Mouse (Mus musculus) kidney, embryonic 14.5 days (tissue): ENCODE results near the gene 1700042G07Rik. TPM values are rescaled to one million over a fixed set of nuclear protein-coding genes. Genes with fewer than 3 reads are reported as not detected.

Source experiments
- ATAC-seq: fragments of 200-750 bp; cut with Nextera tagmentation; 2 replicates; pipeline ENCODE4 v1.8.0; 2017; ENCODE audit warnings: moderate number of reproducible peaks, mild to moderate bottlenecking, moderate TSS enrichment, moderate library complexity; ENCODE audit not compliant: low FRiP score, low TSS enrichment
- H3K27ac ChIP-seq: fragments of 300-500 bp; sonication (generic); 2 replicates; pipeline ENCODE4 v1.5.1; 2014; ENCODE audit warnings: low read depth, mild to moderate bottlenecking, low read length, moderate library complexity, mixed read lengths
- H3K27me3 ChIP-seq: fragments of 300-500 bp; sonication (generic); 2 replicates; pipeline ENCODE4 v1.6.1; 2014; ENCODE audit warnings: mild to moderate bottlenecking, low read length; ENCODE audit not compliant: control insufficient read depth, insufficient read depth
- H3K36me3 ChIP-seq: fragments of 300-500 bp; sonication (generic); 2 replicates; pipeline ENCODE4 v1.6.1; 2014; ENCODE audit warnings: low read length, mixed read lengths; ENCODE audit not compliant: control insufficient read depth, insufficient read depth
- H3K4me1 ChIP-seq: fragments of 300-500 bp; sonication (generic); 2 replicates; pipeline ENCODE4 v1.6.1; 2014; ENCODE audit warnings: low read length, mixed read lengths; ENCODE audit not compliant: control insufficient read depth, insufficient read depth
- H3K4me2 ChIP-seq: fragments of 300-500 bp; sonication (generic); replicated peaks from 2 replicates; pipeline ENCODE4 v1.6.1; 2014; ENCODE audit warnings: low read depth, mild to moderate bottlenecking, low read length
- H3K4me3 ChIP-seq: fragments of 300-500 bp; sonication (generic); 2 replicates; pipeline ENCODE4 v1.5.1; 2014; ENCODE audit warnings: mild to moderate bottlenecking, low read length
- H3K9ac ChIP-seq: fragments of 300-500 bp; sonication (generic); 2 replicates; pipeline ENCODE4 v1.6.1; 2014; ENCODE audit warnings: low read depth, mild to moderate bottlenecking, low read length, moderate library complexity
- H3K9me3 ChIP-seq: fragments of 300-500 bp; sonication (generic); 2 replicates; pipeline ENCODE4 v1.6.1; 2016; ENCODE audit warnings: low read length; ENCODE audit not compliant: control insufficient read depth
- WGBS: fragments of 180-500 bp; shearing (Covaris S2); extraction: QIAGEN DNeasy Blood & Tissue Kit; methylation state at CpG from one replicate; pipeline ENCODE4 v1.1.7; 2014; 5-methylcytosine and 5-hydroxymethylcytosine counted together
- polyA plus RNA-seq: library from polyadenylated mRNA; unstranded; fragments of >200 nt; fragmentation: Nextera tagmentation; extraction: Ambion mirVana; gene quantifications from 2 replicates; pipeline ENCODE4 v1.2.1, GENCODE M21; 2014

The 1700042G07Rik gene
- polyA plus RNA-seq, 1 experiment from 2014 or later = not detected

DNA sequence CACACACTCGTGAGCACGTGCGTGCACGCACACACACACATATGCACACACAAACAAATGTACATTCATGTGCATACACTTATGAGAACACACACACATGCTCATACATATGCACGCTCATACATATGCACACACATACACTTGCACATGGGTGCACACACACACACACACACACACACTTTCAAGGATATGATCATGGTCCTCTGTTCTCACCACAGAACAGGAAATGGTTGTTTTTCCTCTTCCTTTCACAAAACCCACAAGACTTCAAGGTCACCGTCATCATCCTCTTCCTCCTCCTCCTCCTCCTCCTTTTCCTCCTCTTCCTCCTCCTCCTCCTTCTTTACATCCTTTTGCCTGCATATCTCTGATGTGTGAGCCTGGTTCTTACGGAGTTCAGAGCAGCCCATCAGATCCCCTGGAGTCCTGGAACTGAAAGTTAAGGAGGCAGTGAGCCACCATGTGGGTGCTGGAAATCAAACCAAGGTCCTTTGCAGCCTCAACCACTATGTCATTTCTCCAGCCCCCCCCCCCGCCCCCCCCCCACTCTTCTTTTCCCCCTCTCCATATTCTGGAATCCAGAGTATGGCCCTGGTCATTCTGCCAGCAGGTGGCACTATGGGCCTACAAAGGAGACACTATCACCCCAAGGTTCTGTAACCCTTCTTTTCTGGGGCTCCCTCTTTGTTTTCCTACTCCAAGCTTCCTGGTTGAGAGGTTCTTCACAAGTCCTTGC, 4.4 kb upstream of the 1700042G07Rik start:
- Histone ChIP-seq H3K36me3 (no peaks in the 10 kb centered on the region), H3K27ac (no peak overlapping the region), H3K9me3 (no peaks in the 10 kb centered on the region), H3K4me2 (no peak overlapping the region), H3K4me1 (peaks cover 8% of the 10 kb centered on the region; the same call in 1 of the 2 replicates), H3K9ac (no peak overlapping the region), H3K27me3 (no peaks in the 10 kb centered on the region), H3K4me3 (no peak overlapping the region)
- WGBS = 85% methylated on average over 7 of the region's 8 CpGs
- peak; percentile 53 for ATAC-seq

DNA sequence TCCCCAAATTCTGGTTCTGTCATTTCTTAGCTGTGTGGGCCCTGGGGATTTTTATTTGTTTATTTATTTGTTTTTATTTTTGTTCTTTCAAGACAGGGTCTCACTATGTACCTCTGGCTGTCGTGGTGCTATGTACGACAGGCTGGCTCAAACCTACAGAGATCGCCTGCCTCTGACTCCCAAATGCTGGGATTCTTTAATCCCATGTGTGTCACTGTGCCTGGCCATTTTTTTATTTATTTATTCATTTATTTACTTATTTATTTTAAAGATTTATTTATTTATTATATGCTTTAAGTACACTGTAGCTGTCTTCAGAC, 3.9 kb upstream of the 1700042G07Rik start:
- WGBS = 72% methylated on average over 3 of the region's 3 CpGs
- ATAC-seq = peak; percentile 47
- H3K27me3 ChIP-seq = no peaks in the 10 kb centered on the region
- H3K4me2 ChIP-seq = no peak overlapping the region
- no peak overlapping the region for H3K9ac ChIP-seq
- H3K36me3 ChIP-seq = no peaks in the 10 kb centered on the region
- H3K9me3 ChIP-seq = no peaks in the 10 kb centered on the region
- no peak overlapping the region for H3K27ac ChIP-seq
- peaks cover 8% of the 10 kb centered on the region; the same call in 1 of the 2 replicates for H3K4me1 ChIP-seq
- H3K4me3 ChIP-seq = no peak overlapping the region

DNA sequence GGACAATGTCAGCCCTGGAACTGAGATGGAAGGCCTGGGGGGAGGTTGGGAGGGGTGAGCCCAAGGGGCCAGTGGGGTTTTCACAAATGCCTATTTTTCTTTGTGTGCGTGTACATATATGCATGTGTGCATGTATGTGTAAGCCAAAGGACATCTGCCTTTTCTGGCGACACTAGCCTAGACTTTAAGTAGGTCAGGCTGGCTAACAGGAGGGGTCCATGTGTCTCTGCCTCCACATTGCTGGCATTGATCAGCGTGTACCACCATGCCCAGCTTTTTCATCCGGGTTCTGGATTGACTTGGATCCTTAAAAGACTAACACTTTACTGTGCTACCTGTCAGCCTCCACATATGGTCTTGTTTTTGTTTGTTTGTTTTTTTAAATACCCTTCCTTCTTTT, 580 bp downstream of the 1700042G07Rik start:
- Histone ChIP-seq H3K27me3 (no peaks in the 10 kb centered on the region), H3K4me3 (no peak overlapping the region), H3K4me2 (no peak overlapping the region), H3K9me3 (no peaks in the 10 kb centered on the region), H3K9ac (no peak overlapping the region), H3K27ac (no peak overlapping the region), H3K36me3 (no peaks in the 10 kb centered on the region), H3K4me1 (peaks cover 21% of the 10 kb centered on the region)
- no peak for ATAC-seq
- WGBS = 85% methylated on average over 4 of the region's 4 CpGs

DNA sequence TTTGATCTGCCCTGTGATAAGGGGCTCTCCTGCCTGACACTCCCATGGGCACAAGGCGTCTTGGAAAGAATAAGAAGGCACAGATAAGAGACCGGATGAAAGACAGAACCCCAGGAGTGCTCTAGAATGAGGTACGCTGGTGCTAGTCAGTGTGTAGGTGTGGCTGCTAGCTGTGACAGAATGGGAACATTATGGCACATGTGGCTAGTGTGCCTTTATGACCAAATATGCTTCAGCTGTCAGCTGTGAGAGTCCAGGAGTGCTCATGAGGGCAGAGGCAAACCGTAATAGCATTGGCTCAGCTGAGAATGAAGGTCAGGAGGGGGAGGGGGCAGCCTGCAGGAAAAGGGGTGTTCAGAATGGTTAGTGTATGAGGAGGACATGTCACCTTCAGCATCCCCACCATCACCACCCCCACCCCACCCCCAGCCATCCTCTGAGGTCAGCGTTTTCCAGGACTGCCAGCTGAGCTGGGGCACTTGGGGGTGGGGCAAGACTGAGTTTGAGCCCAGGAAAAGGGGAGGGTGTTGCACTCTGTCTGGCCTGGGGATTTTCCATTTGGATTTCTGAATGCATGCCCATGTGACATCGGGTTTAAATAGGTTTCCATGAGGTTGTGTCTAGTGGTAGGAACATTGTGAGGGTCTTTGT, 1.4 kb downstream of the 1700042G07Rik start:
- no peak for ATAC-seq
- Histone ChIP-seq H3K36me3 (no peaks in the 10 kb centered on the region), H3K4me2 (no peak overlapping the region), H3K9me3 (no peaks in the 10 kb centered on the region), H3K27ac (no peak overlapping the region), H3K4me1 (peaks cover 21% of the 10 kb centered on the region), H3K9ac (no peak overlapping the region), H3K4me3 (no peak overlapping the region), H3K27me3 (no peaks in the 10 kb centered on the region)
- WGBS = 51% methylated on average over 6 of the region's 6 CpGs

DNA sequence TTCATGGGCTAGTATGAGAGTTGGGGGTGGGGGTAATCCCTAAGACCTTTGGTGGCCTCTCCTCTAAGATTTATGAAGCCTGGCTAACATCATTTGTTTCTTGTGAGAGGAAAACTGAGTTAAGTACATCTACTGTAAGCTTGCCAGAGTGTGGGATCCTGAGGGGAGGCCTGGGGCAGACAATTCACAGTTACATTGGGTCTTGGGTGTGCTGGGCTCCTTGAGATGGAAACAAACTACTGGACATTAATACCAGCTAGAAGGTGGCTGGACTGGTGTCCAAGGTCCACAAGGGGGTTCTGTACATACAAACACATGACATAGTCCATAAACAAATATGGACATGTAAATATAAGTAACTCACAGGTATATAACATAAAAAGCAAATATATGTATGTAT, 2.0 kb downstream of the 1700042G07Rik start:
- Histone ChIP-seq H3K4me3 (no peak overlapping the region), H3K4me1 (peaks cover 21% of the 10 kb centered on the region), H3K27ac (no peak overlapping the region; the same call in 1 of the 2 replicates), H3K4me2 (no peak overlapping the region), H3K9me3 (no peaks in the 10 kb centered on the region), H3K36me3 (no peaks in the 10 kb centered on the region), H3K9ac (no peak overlapping the region), H3K27me3 (no peaks in the 10 kb centered on the region)
- no peak for ATAC-seq

DNA sequence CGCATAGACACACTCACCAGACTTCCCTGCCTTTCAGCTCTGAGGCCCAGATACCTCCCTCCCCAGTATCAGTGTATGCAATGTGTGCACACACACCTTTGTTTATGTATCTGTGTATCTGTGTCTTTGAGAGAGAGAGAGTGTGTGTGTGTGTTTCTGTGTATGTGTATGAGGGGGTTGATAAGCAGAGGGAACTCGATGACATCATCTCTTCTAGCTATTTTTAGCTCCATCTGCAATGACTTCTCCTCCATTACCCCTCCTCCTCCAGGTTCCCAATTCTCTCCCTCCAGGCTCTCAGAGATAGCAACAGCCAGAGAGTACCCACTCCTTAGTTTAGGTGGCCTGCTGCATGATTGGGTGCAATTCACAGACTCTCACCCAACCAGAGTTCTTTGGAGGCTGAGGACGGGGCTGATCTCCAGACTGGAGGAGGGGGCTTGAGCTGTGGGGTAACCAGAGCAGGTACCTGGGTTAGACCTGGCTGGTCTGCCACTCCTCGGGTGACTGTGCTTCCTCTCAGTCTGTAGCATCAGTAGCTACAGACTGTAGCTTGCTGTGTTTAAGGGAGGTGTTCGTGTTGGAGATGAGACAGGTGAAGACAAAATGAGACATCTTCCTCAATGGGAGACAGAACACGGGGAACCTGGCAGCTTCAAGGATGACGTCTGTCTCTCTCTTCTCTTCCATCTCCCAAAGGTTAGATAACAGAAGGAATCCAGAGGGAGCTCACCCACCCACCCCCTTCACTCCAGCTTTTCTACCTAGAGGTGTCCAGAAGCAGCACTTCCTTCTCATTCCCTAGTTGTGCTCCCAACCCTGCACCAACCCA, 2.8 kb downstream of the 1700042G07Rik start:
- no peaks in the 10 kb centered on the region for H3K36me3 ChIP-seq
- peak overlapping the region; percentile 44 for H3K9ac ChIP-seq
- H3K4me1 ChIP-seq = peaks cover 21% of the 10 kb centered on the region
- peak overlapping the region; percentile 92 for H3K27ac ChIP-seq
- peak overlapping the region; percentile 34 for H3K4me2 ChIP-seq
- 66% methylated on average over 7 of the region's 7 CpGs for WGBS
- H3K4me3 ChIP-seq = peak overlapping the region; percentile 24
- no peaks in the 10 kb centered on the region for H3K27me3 ChIP-seq
- ATAC-seq = peak; percentile 20
- no peaks in the 10 kb centered on the region for H3K9me3 ChIP-seq

DNA sequence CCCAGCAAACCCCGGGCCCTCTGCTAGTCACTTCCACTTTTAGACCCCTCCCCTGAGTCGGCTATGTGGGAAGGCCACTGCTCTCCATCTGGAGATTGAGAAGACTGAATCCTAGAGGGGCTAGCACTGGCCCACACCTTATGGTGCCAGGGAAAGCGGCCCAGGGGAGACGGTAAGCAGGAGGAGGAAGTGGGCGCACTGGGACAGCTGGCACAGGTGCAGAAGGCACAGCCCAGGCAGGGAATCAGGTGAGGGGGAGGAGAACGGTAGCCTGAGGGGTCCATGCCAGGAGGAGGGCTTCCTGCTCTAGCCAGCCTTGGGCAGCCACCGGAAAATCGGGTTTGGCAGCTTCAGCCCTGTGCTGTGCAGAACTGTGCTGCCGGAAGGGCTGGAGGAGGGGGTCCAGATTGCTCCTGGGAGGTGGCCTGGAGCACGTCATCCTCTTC, 3.4 kb downstream of the 1700042G07Rik start:
- peak overlapping the region; percentile 44 for H3K9ac ChIP-seq
- 25% methylated on average over 10 of the region's 10 CpGs for WGBS
- ATAC-seq = peak; percentile 81

DNA sequence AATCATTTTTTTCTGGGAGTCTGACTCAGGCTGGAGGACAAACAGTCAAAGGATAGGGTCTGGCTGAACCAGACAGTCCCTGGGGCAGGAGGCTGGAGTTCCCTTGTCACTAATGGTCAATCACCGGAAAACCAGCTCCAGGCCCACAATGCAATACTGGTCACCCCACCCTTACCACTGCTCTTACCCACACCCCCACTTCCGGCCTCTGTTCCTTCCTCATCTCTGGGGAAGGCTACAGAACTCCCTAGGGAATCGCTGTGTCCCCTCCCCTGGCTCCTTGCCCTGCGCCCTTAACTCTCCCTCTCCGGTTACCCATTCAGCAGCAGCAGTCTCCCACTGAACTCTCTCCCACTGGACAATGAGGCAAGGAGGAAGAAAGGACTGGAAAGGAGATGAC, 4.0 kb downstream of the 1700042G07Rik start:
- peak overlapping the region; percentile 44; the same call in 1 of the 2 replicates for H3K9ac ChIP-seq
- peak; percentile 57 for ATAC-seq
- WGBS = 19% methylated on average over 5 of the region's 5 CpGs

More for the DNA sequence above, 3.4 kb downstream of the 1700042G07Rik start:
- Histone ChIP-seq H3K27ac (peak overlapping the region; percentile 92), H3K36me3 (no peaks in the 10 kb centered on the region), H3K4me1 (peaks cover 22% of the 10 kb centered on the region), H3K9me3 (no peaks in the 10 kb centered on the region), H3K27me3 (no peaks in the 10 kb centered on the region), H3K4me3 (peak overlapping the region; percentile 24), H3K4me2 (peak overlapping the region; percentile 34)

More for the DNA sequence above, 4.0 kb downstream of the 1700042G07Rik start:
- Histone ChIP-seq H3K4me3 (no peak overlapping the region), H3K9me3 (no peaks in the 10 kb centered on the region), H3K4me1 (peaks cover 27% of the 10 kb centered on the region), H3K27me3 (no peaks in the 10 kb centered on the region), H3K4me2 (peak overlapping the region; percentile 34), H3K27ac (peak overlapping the region; percentile 92), H3K36me3 (no peaks in the 10 kb centered on the region)
